Mouse (Mus musculus): ENCODE data around the gene Meaf6.

DNA sequence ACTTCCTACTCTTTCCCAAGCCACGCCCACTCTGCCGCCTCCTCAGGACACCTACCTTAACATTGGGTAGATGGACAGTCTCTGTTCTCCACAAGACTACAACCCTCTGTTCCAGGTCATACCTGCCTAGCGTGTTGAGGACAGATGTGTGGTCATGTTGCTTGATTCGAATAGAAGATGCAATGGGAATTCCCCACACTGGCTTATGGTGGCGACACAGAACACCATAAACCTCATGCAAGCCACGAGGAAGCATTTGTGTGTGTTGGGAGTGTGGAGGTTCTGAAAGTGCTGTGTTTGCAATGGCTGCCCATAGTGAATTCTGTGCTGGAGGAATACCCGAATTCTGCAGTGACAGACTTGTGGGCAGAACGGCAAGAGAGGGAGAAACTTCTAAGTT, 21.1 kb upstream of the Meaf6 start:
- TF ChIP-seq TAL1 (conservative IDR thresholded peaks at IDR 0.05; ENCODE audit: low read depth, low read length) (no peak), GATA1 (IDR thresholded peaks at IDR 0.05; ENCODE audit: borderline replicate concordance, low read length) (no peak)
